Mouse (Mus musculus) telencephalon, adult 2 months (tissue): ENCODE measurements around the gene Coq4.

ENCODE experiments used
- DNase-seq: peaks from one replicate; pipeline ENCODE4 v3.0.0-alpha.2; 2011; ENCODE audit warnings: low read depth, low spot score

The Coq4 gene

GRCm38 (mm10) chr2:29846061-29846853, 59.0 kb downstream of the Coq4 start:
- DNase-seq = no peak

GRCm38 (mm10) chr2:29846911-29847310, 59.6 kb downstream of the Coq4 start:
- DNase-seq = no peak
